In the genomic region with DNA sequence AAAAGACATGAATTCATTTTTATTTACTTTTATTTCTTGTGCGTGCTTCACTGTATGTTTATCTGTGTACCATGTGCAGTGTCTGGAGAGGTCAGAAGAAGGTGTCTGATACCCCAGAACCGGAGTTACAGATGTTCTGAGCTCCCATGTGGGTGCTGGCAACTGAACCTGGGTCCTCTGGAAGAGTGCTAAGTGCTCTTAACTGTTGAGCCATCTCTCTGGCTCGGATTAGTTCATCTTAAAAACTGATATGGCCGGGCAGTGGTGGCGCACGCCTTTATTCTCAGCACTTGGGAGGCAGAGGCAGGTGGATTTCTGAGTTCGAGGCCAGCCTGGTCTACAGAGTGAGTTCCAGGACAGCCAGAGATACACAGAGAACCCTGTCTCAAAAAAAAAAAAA, we compare ENCODE assay signal across 16 mouse cellular contexts. TPM values are rescaled to one million over a fixed set of nuclear protein-coding genes. Genes with fewer than 3 reads are reported as not detected.
A peak's percentile ranks its signal among the peaks of the same experiment; 100 is the strongest.
DNase-seq lines count a peak whose midpoint lies in the region; ATAC-seq and TF ChIP-seq lines count a peak whose summit lies in the region.
"Had no signal": no experiment of that assay in that cellular context is flagged by ENCODE, and none has a peak within 500 bp of the region (broad histone marks: within the 10 kb centered on the region; RNA-seq: fewer than 3 reads in every experiment).

No protein-coding gene starts in this region.

- no peak for DNase-seq in heart, adult 18-20 months
- DNase-seq in layer of hippocampus, adult 2 months (ENCODE audit: low spot score in 2 of 2), result no peak
- no peak for DNase-seq in layer of hippocampus, adult 9-10 months (ENCODE audit: low spot score)
- DNase-seq in lung, postnatal 0 days (ENCODE audit: low spot score), result no peak
- no peak for DNase-seq in lung, adult 2 months
- no peak for DNase-seq in embryo, embryonic 10 days (ENCODE audit: low spot score)
- DNase-seq: adrenal gland, adult 8-10 months; cerebellum, adult 2 months; cerebellum, postnatal 10 days had no signal

- 91% methylated on average over 7 of the region's 7 CpGs for WGBS in heart, embryonic 13.5 days
- 84% methylated on average over 7 of the region's 7 CpGs for WGBS in lung, postnatal 0 days
- WGBS in lung, adult 2 months, result 89% methylated on average over 7 of the region's 7 CpGs

- ATAC-seq in heart, embryonic 13.5 days (ENCODE audit: extremely low read depth, insufficient number of reproducible peaks, low FRiP score, low TSS enrichment), result no peak
- no peak for ATAC-seq in lung, postnatal 0 days
- ATAC-seq: forebrain, embryonic 16.5 days; hindbrain, embryonic 16.5 days; inflammation-experienced regulatory T-cells, adult 6 months had no signal

- H3K27me3 ChIP-seq in heart, embryonic 13.5 days (replicated peaks), result no peaks in the 10 kb centered on the region
- H3K27me3 ChIP-seq in lung, postnatal 0 days (replicated peaks; ENCODE audit: insufficient read depth, low read length), result no peaks in the 10 kb centered on the region
- H3K27me3 ChIP-seq in myocyte (ENCODE audit: control insufficient read depth, insufficient read depth, insufficient read length), result no peaks in the 10 kb centered on the region
- H3K27me3 ChIP-seq: forebrain, embryonic 12.5 days; hindbrain, embryonic 12.5 days had no signal

- peaks cover 68% of the 10 kb centered on the region for H3K4me1 ChIP-seq in heart, embryonic 13.5 days
- peaks cover 22% of the 10 kb centered on the region; the same call in 1 of the 2 replicates for H3K4me1 ChIP-seq in lung, postnatal 0 days (ENCODE audit: insufficient read depth, low read depth, low read length)
- H3K4me1 ChIP-seq in lung, adult 2 months (ENCODE audit: control insufficient read depth, insufficient read depth, low read length), result peaks cover 13% of the 10 kb centered on the region

- no peak overlapping the region for H3K9ac ChIP-seq in heart, embryonic 13.5 days
- no peak overlapping the region for H3K9ac ChIP-seq in lung, postnatal 0 days (replicated peaks; ENCODE audit: low read depth)
- H3K9ac ChIP-seq: forebrain, embryonic 12.5 days; hindbrain, embryonic 12.5 days had no signal

- TF ChIP-seq POLR2A in lung, adult 2 months (IDR thresholded peaks at IDR 0.05; ENCODE audit: borderline replicate concordance, extremely low read depth, low read depth, low read length), result no peak
- TF ChIP-seq POLR2A in myocyte (IDR thresholded peaks at IDR 0.05; ENCODE audit: insufficient read length, low read depth), result no peak

- peaks cover 43% of the 10 kb centered on the region for H3K79me2 ChIP-seq in myocyte (ENCODE audit: control insufficient read depth, insufficient read depth)

- 0 out of 2 replicates have a peak overlapping the region, but pooled peaks have one; percentile 80 for H3K27ac ChIP-seq in heart, embryonic 13.5 days (replicated peaks)
- H3K27ac ChIP-seq in layer of hippocampus, adult 2 months, result peak overlapping the region; percentile 84
- H3K27ac ChIP-seq in lung, postnatal 0 days (ENCODE audit: low read length), result peak overlapping the region; percentile 68; the same call in 1 of the 2 replicates
- H3K27ac ChIP-seq: forebrain, embryonic 12.5 days had no signal

- no peak for TF ChIP-seq EP300 in lung, postnatal 0 days (IDR thresholded peaks at IDR 0.05)

- H3ac ChIP-seq in myocyte (ENCODE audit: control insufficient read depth, insufficient read length), result no peak overlapping the region

- no peak overlapping the region for H3K4me3 ChIP-seq in heart, embryonic 13.5 days
- no peak overlapping the region for H3K4me3 ChIP-seq in layer of hippocampus, adult 2 months
- H3K4me3 ChIP-seq in lung, postnatal 0 days (ENCODE audit: low read depth, low read length), result no peak overlapping the region
- H3K4me3 ChIP-seq in lung, adult 2 months (replicated peaks; ENCODE audit: extremely low read depth, low read depth, low read length), result no peak overlapping the region
- no peak overlapping the region for H3K4me3 ChIP-seq in myocyte
- H3K4me3 ChIP-seq: forebrain, embryonic 12.5 days; hindbrain, embryonic 12.5 days had no signal

- peaks cover 33% of the 10 kb centered on the region for H3K36me3 ChIP-seq in heart, embryonic 13.5 days
- no peaks in the 10 kb centered on the region for H3K36me3 ChIP-seq in lung, postnatal 0 days (ENCODE audit: insufficient read depth, low read length)
- peaks cover 40% of the 10 kb centered on the region for H3K36me3 ChIP-seq in myocyte (ENCODE audit: control insufficient read depth, insufficient read depth)

- no peak overlapping the region for H3K4me2 ChIP-seq in heart, embryonic 13.5 days
- H3K4me2 ChIP-seq in lung, postnatal 0 days (replicated peaks; ENCODE audit: low read depth, low read length), result no peak overlapping the region
- H3K4me2 ChIP-seq in myocyte (ENCODE audit: low read depth), result peak overlapping the region; percentile 89
- H3K4me2 ChIP-seq: forebrain, embryonic 12.5 days had no signal

- no peak for TF ChIP-seq CTCF in layer of hippocampus, adult 2 months (conservative IDR thresholded peaks at IDR 0.05)
- TF ChIP-seq CTCF in lung, postnatal 0 days (IDR thresholded peaks at IDR 0.05), result no peak
- no peak for TF ChIP-seq CTCF in lung, adult 2 months (IDR thresholded peaks at IDR 0.05; ENCODE audit: insufficient read depth, low read length)

- H3K9me3 ChIP-seq in heart, embryonic 13.5 days, result no peaks in the 10 kb centered on the region
- no peaks in the 10 kb centered on the region for H3K9me3 ChIP-seq in lung, postnatal 0 days (ENCODE audit: low read length)
- H3K9me3 ChIP-seq: forebrain, embryonic 12.5 days; hindbrain, embryonic 12.5 days had no signal

TF ChIP-seq in myocyte, 11 proteins besides CTCF, POLR2A, EP300 and RAD21:
- no peak for TF ChIP-seq USF1 (IDR thresholded peaks at IDR 0.05; ENCODE audit: low read depth)
- TF ChIP-seq REST (IDR thresholded peaks at IDR 0.05; ENCODE audit: insufficient read depth, insufficient read length), result no peak
- TF ChIP-seq MYOD1 (IDR thresholded peaks at IDR 0.05; ENCODE audit: control insufficient read depth in 1 of 3, insufficient read length in 2 of 3, low read depth in 2 of 3), result no peak
- TF ChIP-seq POLR2AphosphoS2 (IDR thresholded peaks at IDR 0.05; ENCODE audit: insufficient read length, low read depth), result no peak
- no peak for TF ChIP-seq TCF3 (IDR thresholded peaks at IDR 0.05; ENCODE audit: insufficient read length, low read depth)
- no peak for TF ChIP-seq TCF12 (IDR thresholded peaks at IDR 0.05; ENCODE audit: insufficient read depth, poor library complexity, severe bottlenecking)
- no peak for TF ChIP-seq SRF (IDR thresholded peaks at IDR 0.05; ENCODE audit: control insufficient read depth, insufficient read length, low read depth)
- no peak for TF ChIP-seq E2F4 (IDR thresholded peaks at IDR 0.05; ENCODE audit: insufficient read depth)
- no peak for TF ChIP-seq CEBPB (IDR thresholded peaks at IDR 0.05; ENCODE audit: insufficient read depth, poor library complexity, severe bottlenecking)
- no peak for TF ChIP-seq MAX (IDR thresholded peaks at IDR 0.05; ENCODE audit: low read depth)

RNA-seq across cellular contexts. Expression of a gene that starts 18.1 kb away (rescaled TPM):
- polyA plus RNA-seq in heart, embryonic 13.5 days (2015; fragmentation: Nextera tagmentation; extraction: Ambion mirVana), result 29.0 and 29.2 TPM in 2 replicates
- total RNA-seq in heart, adult 18-20 months (2021), result 10 to 100 TPM; 82.3 to 83.3 TPM
- total RNA-seq in layer of hippocampus, adult 2 months (2021), result 10 to 100 TPM; 14.7 to 14.8 TPM
- 13.3 and 14.7 TPM in 2 replicates for polyA plus RNA-seq in lung, postnatal 0 days (2015; fragmentation: Nextera tagmentation; extraction: Ambion mirVana)
- 28.6 and 33.2 TPM in 2 replicates for polyA plus RNA-seq in lung, adult 2 months (2012; rRNA removed)
- 79.3 TPM for polyA plus RNA-seq in myocyte (2012; fragmentation: generic; extraction: Trizol)
